Mouse (Mus musculus) right cerebral cortex, postnatal 4 days (tissue): Measurements from ENCODE around the gene Gtpbp3.

Source experiments
- DNase-seq: peaks from one replicate; pipeline ENCODE4 v3.0.0-alpha.2; 2022

Gene Gtpbp3

GRCm38 (mm10) chr8:71470146-71470912, 17.6 kb upstream of the Gtpbp3 start:
- no peak for DNase-seq

- DNase-seq, result no peak
Measured at GRCm38 (mm10) chr8:71470913-71471255, 17.0 kb upstream of the Gtpbp3 start.

DNA sequence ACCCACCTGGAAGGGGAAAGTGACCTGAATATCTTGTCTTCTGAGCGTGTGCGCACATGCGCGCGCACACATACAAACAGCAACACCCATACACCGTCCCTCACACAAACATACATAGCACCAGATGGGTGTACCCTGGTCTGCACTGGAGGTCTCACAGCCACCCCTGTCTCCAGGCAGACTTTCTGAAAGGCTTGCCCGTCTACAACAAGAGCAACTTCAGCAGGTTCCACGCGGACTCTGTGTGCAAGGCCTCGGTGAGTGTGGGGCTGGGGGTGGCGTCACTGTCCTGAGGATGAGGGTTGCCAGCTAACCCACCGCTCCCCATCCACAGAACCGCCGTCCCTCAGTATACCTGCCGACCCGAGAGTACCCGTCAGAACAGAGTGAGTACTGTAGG, 16.0 kb upstream of the Gtpbp3 start:
- no peak for DNase-seq

DNA sequence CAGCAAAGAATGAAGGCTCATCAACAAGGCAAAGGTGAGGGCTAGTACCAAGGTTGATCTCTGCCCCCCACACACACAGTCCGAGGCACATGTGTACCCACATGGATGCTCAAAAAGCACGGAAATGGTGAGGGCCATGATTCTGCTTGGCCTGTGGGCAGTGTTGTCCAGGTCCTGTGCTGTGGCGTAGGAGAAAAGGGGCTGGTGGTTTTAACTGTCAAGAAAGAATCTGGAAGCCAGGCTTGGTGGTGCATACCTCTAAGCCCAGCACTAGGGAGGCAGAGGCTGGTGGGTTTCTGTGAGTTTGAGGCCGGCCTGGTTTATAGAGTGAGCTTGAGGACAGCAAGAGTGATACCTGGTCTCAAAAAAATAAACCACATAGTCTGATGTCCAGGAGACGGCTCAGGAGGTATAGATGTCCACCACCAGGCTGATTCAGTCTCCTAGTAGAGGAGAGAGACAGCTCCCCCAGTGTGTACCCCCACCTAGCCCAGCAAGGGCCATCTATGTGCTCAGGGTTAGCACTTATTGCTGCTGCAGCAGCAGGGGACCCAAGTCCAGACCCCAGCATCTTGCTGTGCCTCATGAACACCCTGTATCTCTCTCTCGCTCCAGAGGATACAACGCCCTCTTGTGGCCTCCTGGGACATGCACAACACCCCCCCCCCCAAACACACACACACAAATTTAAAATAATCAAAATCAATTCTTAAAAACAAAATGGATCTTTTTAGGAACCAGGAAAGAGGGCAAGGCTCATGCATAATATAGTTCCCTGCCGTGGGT, 15.1 kb upstream of the Gtpbp3 start:
- DNase-seq, result no peak

- no peak for DNase-seq
Measured at GRCm38 (mm10) chr8:71474344-71474743, 13.6 kb upstream of the Gtpbp3 start.

- DNase-seq, result no peak
Measured at GRCm38 (mm10) chr8:71474785-71475701, 12.9 kb upstream of the Gtpbp3 start.

DNA sequence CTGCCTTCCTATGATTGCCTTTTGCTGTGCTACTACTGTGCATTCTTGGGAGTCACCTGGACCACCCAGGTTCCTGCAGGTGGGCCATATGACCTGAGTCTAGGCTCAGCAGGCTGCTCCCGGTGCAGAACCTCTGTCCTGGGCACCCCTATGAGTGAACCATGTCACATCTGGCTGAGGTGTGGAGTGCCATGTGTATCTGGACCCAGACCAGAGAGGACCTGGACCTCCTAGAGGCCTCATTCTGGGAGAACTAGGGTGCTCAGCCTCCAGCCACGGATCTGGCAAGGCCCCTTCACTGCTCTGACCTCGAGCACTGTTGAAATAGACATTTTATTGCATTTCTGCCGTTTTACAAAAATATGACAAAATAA, 12.2 kb upstream of the Gtpbp3 start:
- DNase-seq, result no peak

GRCm38 (mm10) chr8:71476099-71476940, 11.6 kb upstream of the Gtpbp3 start:
- peak; percentile 87 for DNase-seq

DNA sequence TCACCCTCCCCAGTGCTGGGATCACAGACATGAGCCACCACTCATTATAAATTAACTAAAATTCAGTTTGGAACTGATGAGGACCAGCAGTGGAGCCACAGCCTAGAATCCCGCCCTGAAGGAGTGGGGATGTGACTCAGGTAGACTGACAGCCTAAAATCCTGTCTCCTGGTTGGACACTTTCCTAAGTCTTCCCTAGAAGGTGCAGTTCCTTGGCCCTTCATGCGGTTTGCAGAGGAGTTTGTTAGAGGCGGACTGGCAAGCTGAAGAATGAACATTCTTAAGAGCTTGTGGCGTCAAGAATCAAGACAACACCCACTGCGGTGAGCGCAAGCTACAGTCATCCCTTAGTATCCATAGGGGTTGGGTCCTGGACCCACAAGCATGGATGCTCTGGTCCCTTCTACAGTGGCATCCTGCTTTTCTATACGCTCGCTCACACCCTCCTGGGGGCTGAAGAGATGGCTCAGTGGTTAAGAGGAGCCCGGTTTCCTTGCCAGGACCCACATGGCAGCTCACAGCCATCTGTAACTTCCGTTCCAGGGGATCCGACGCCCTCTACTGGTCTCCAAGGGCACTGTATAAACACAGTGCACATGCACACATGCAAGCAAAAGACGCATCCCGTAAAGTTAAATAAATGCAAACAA, 10.6 kb upstream of the Gtpbp3 start:
- DNase-seq, result peak; percentile 58

GRCm38 (mm10) chr8:71478943-71479342, 9.0 kb upstream of the Gtpbp3 start:
- no peak for DNase-seq

- no peak for DNase-seq
Measured at GRCm38 (mm10) chr8:71483932-71484331, 4.0 kb upstream of the Gtpbp3 start.

DNA sequence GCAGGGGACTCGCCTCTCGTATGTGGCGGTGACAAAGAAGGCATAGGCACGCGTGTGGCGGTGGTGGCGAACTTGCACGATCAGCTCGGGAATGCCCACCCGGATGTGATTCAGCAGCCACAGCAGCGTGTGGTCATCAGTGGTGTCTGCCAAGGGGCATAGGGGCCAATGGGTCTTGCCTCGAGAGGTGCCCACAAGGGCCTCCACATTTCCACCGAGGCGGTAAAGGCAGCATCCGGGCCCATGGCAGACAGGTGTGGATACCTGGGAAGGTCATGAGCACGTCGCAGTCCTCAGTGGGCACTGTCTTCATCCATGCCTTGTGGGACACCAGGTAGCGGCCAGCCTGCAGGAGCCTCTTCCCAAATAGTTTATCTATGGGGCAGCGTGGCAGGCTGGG, 3.2 kb upstream of the Gtpbp3 start:
- no peak for DNase-seq

DNA sequence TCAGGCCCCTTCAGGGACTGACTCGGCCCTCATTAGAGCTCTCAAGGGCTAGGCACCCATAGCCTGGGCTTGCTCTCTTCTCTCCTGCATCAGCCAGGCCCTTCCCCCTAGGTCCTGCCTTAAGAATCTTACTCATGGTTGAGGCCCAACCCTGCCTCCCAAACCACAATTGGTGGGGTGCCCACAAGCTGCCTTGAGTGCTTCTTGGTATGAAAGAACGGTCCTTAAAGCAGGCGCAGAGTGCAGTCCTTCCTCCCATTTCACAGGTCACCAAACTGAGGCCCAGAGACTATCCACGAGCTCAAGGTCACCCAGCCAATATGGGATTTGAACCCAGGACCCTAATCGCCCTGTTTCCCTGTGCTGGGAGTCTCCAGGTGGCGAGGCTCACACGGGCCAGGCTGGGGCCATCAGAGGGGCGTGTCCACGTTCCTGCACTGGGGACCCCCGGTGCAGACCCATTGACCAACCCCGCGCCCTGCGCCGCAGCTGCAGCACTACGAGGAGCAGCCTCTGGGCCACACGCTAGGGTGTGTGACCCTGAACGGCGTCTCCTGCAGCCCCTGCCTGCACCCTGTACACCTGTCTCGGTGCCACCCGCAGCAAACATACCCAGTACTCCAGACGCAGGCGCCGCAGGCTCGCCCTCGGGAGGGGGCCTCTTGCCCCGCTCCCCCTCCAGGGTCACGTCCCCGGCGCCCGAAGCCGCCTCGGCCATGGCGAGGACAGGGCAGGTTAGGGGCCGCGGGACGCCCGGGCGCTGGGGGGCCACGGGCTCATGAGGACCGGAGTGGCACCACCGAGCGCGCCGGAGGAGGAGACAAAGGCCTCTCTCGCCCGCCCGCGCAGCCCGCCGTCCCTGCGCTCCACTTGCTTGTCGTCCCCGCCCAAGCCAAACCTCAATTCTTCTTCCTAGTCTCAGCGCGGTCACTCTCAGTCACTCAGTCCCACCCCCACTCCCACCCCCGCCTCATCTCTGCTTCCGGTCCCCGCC, 2.5 kb upstream of the Gtpbp3 start, which contains the start of gene Ano8:
Gene Ano8 (minus strand): TSS at position 822 of the 994 bp plus-strand sequence.
- peak; percentile 84 for DNase-seq

DNA sequence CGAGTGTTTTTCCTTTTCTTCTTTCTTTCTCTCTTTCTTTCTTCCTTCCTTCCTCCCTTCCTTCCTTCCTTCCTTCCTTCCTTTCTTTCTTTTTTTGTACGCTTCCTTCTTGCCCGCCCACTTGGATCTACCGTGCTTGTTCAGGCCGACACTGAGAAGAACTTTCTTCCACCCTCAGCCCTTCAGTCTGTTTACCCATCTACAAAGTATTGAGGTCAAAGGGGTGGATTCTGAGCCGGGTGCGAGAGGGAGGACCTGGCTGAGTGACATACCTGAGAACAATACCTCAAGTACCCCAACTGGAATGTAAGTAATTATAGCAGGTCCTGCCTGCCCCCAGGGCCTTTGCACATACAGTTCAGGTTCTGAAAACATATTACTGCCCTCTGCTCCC, 1.8 kb upstream of the Gtpbp3 start:
- DNase-seq, result no peak

DNA sequence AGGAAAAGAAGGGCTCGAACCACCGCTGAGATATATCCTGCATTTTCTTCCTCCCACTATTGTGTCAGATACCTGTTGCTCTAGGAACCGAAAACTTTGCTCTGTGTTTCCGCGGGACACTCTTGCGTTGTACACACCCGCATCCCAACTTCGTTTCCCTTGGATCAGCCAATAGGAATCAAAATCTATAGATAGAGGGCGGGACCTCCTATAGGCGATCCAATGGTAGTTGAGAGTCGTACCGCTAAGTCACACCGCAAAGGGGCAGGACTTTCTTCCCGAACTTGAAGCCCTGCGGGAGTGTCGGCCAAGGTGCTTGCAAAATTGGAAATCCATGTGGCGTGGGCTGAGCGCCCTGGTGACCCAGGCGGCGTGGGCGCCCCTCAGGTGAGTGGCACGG, 551 bp downstream of the Gtpbp3 start:
- peak; percentile 74 for DNase-seq

DNA sequence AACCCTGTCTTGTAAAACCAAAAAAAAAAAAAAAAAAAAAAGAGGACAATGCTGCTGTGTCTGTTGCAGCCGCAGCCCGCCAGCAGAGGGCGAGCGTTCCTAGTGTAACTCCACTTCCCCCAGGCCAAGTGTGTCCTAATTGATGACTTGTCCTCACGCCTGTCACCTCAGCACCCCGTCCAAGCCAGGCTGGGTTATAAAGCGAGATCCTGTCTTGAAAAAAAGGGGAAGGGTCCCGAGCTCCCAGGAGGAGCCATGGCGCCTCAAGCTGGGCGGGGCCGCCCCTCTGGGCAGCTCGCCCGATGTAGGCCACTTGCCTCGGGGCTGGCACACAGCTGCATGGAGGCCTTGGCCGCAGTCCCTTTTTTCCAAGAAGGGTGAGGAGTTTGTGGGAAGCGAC, 7.1 kb downstream of the Gtpbp3 start:
- DNase-seq, result peak; percentile 82

DNA sequence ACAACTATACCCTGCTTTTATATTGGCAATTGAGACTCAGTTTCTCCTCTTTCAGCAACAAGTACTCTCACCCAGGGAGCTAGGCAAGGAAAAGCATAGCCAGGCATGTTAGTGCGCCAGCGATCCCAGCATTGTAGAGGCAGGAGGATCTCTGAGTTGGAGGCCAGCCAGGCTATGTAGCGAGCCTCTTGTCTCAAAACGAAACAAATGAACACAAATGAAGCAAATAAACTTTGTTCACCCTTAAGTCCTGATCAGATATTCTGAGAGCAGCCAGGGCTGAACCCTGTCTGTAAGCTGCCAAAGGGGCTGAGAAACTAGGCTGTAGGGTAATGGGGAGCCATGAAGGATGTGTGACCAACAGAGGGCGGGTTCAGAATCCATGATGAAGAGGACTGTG, 7.9 kb downstream of the Gtpbp3 start:
- no peak for DNase-seq

DNA sequence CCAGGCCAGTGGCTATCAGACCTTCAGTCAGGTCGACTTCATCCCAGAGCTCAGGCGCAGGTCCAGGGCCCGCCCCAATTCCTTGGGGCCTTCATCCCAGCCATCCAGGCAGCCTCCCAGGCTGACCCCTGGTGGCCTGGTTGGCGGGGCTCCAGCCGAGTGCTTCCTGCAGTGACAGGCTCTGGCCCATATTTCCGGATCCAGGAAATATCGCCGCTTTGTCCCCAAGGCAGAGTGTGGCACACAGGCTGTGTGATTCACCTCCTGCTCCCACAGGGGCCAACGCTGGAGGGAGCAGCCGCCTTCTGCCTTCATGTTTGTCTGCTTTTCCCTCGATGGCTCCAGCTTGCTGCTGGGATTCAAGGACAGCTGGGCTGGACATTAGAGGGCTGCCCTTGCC, 8.6 kb downstream of the Gtpbp3 start:
- peak; percentile 66 for DNase-seq

GRCm38 (mm10) chr8:71497077-71497645, 9.3 kb downstream of the Gtpbp3 start:
- DNase-seq, result no peak

GRCm38 (mm10) chr8:71497881-71498501, 10.1 kb downstream of the Gtpbp3 start:
- no peak for DNase-seq
